Mouse (Mus musculus): ENCODE measurements around the gene Gm45717. TPM values are rescaled to one million over a fixed set of nuclear protein-coding genes. Genes with fewer than 3 reads are reported as not detected.

Gene Gm45717
- total and polyA plus RNA-seq, 3 experiments: not detected

- no peaks in the 10 kb centered on the region for H3K36me3 ChIP-seq (replicated peaks)
- TF ChIP-seq POLR2AphosphoS5 (IDR thresholded peaks at IDR 0.05; ENCODE audit: insufficient replicate concordance, low read depth, low read length) (no peak), TAL1 (conservative IDR thresholded peaks at IDR 0.05; ENCODE audit: low read depth, low read length) (no peak), CTCF (IDR thresholded peaks at IDR 0.05; ENCODE audit: low read depth, low read length) (no peak), GATA1 (IDR thresholded peaks at IDR 0.05; ENCODE audit: borderline replicate concordance, low read length) (no peak), GATA2 (IDR thresholded peaks at IDR 0.05; ENCODE audit: borderline replicate concordance, low read depth, low read length) (no peak)
- ATAC-seq (ENCODE audit: extremely low read depth, insufficient number of reproducible peaks, low FRiP score, poor library complexity, severe bottlenecking) (no peak), DNase-seq (ENCODE audit: low spot score) (no peak)
- H3K9me3 ChIP-seq (replicated peaks): peaks cover 10% of the 10 kb centered on the region
- peaks cover 46% of the 10 kb centered on the region for H3K4me1 ChIP-seq (ENCODE audit: insufficient read depth, low read depth, low read length)
- H3K27me3 ChIP-seq (ENCODE audit: insufficient read depth, low read length): peaks cover 46% of the 10 kb centered on the region
- H3K4me3 ChIP-seq (ENCODE audit: low read depth, low read length): no peak overlapping the region
These were observed 33.2 kb downstream of the Gm45717 start for GRCm38 (mm10) chr7:140922398-140923069.

- Histone ChIP-seq H3K27me3 (ENCODE audit: insufficient read depth, low read length) (peaks cover 44% of the 10 kb centered on the region), H3K4me1 (ENCODE audit: insufficient read depth, low read depth, low read length) (peaks cover 52% of the 10 kb centered on the region), H3K9me3 (replicated peaks) (peaks cover 10% of the 10 kb centered on the region), H3K36me3 (replicated peaks) (no peaks in the 10 kb centered on the region), H3K4me3 (ENCODE audit: low read depth, low read length) (peak overlapping the region; percentile 51; the same call in 1 of the 2 replicates)
- ATAC-seq (ENCODE audit: extremely low read depth, insufficient number of reproducible peaks, low FRiP score, poor library complexity, severe bottlenecking): no peak
- TF ChIP-seq CTCF (IDR thresholded peaks at IDR 0.05; ENCODE audit: low read depth, low read length): no peak
- TF ChIP-seq POLR2AphosphoS5 (IDR thresholded peaks at IDR 0.05; ENCODE audit: insufficient replicate concordance, low read depth, low read length): no peak
- no peak for TF ChIP-seq TAL1 (conservative IDR thresholded peaks at IDR 0.05; ENCODE audit: low read depth, low read length)
- TF ChIP-seq GATA2 (IDR thresholded peaks at IDR 0.05; ENCODE audit: borderline replicate concordance, low read depth, low read length): no peak
- no peak for TF ChIP-seq GATA1 (IDR thresholded peaks at IDR 0.05; ENCODE audit: borderline replicate concordance, low read length)
- DNase-seq (ENCODE audit: low spot score): no peak
These were observed 34.3 kb downstream of the Gm45717 start for GRCm38 (mm10) chr7:140921225-140921975.

- peaks cover 52% of the 10 kb centered on the region for H3K4me1 ChIP-seq (ENCODE audit: insufficient read depth, low read depth, low read length)
- H3K36me3 ChIP-seq (replicated peaks): no peaks in the 10 kb centered on the region
- no peak for ATAC-seq (ENCODE audit: extremely low read depth, insufficient number of reproducible peaks, low FRiP score, poor library complexity, severe bottlenecking)
- H3K27me3 ChIP-seq (ENCODE audit: insufficient read depth, low read length): peaks cover 38% of the 10 kb centered on the region
- DNase-seq (ENCODE audit: low spot score): no peak
- TF ChIP-seq GATA1 (IDR thresholded peaks at IDR 0.05; ENCODE audit: borderline replicate concordance, low read length) (no peak), GATA2 (IDR thresholded peaks at IDR 0.05; ENCODE audit: borderline replicate concordance, low read depth, low read length) (no peak), POLR2AphosphoS5 (IDR thresholded peaks at IDR 0.05; ENCODE audit: insufficient replicate concordance, low read depth, low read length) (no peak), CTCF (IDR thresholded peaks at IDR 0.05; ENCODE audit: low read depth, low read length) (no peak), TAL1 (conservative IDR thresholded peaks at IDR 0.05; ENCODE audit: low read depth, low read length) (no peak)
- H3K4me3 ChIP-seq (ENCODE audit: low read depth, low read length): peak within 1 kb of the TSS; percentile 51; the same call in 1 of the 2 replicates
- peaks cover 10% of the 10 kb centered on the region for H3K9me3 ChIP-seq (replicated peaks)
These were observed 35.2 kb downstream of the Gm45717 start, which contains the start of gene Nlrp6 for GRCm38 (mm10) chr7:140920418-140921029. Nlrp6 (plus strand) TSS chr7:140920902.

- no peak overlapping the region for H3K4me3 ChIP-seq (ENCODE audit: low read depth, low read length)
- peaks cover 10% of the 10 kb centered on the region for H3K9me3 ChIP-seq (replicated peaks)
- no peaks in the 10 kb centered on the region for H3K36me3 ChIP-seq (replicated peaks)
- peaks cover 34% of the 10 kb centered on the region for H3K27me3 ChIP-seq (ENCODE audit: insufficient read depth, low read length)
- peaks cover 52% of the 10 kb centered on the region for H3K4me1 ChIP-seq (ENCODE audit: insufficient read depth, low read depth, low read length)
- ATAC-seq (ENCODE audit: extremely low read depth, insufficient number of reproducible peaks, low FRiP score, poor library complexity, severe bottlenecking) (0 out of 2 replicates have a peak, but pooled peaks have one; percentile 12), DNase-seq (ENCODE audit: low spot score) (no peak)
- TF ChIP-seq GATA2 (IDR thresholded peaks at IDR 0.05; ENCODE audit: borderline replicate concordance, low read depth, low read length): no peak
- TF ChIP-seq TAL1 (conservative IDR thresholded peaks at IDR 0.05; ENCODE audit: low read depth, low read length): peak; percentile 62
- no peak for TF ChIP-seq CTCF (IDR thresholded peaks at IDR 0.05; ENCODE audit: low read depth, low read length)
- no peak for TF ChIP-seq GATA1 (IDR thresholded peaks at IDR 0.05; ENCODE audit: borderline replicate concordance, low read length)
- TF ChIP-seq POLR2AphosphoS5 (IDR thresholded peaks at IDR 0.05; ENCODE audit: insufficient replicate concordance, low read depth, low read length): no peak
These were observed 35.8 kb downstream of the Gm45717 start for GRCm38 (mm10) chr7:140919911-140920310.

GRCm38 (mm10) chr7:140914031-140914690 is 41.6 kb downstream of the Gm45717 start:
- Histone ChIP-seq H3K9me3 (replicated peaks) (no peaks in the 10 kb centered on the region), H3K27me3 (ENCODE audit: insufficient read depth, low read length) (peaks cover 6% of the 10 kb centered on the region; the same call in 1 of the 2 replicates), H3K36me3 (replicated peaks) (no peaks in the 10 kb centered on the region), H3K4me3 (ENCODE audit: low read depth, low read length) (no peak overlapping the region), H3K4me1 (ENCODE audit: insufficient read depth, low read depth, low read length) (peaks cover 39% of the 10 kb centered on the region)
- no peak for TF ChIP-seq CTCF (IDR thresholded peaks at IDR 0.05; ENCODE audit: low read depth, low read length)
- TF ChIP-seq GATA2 (IDR thresholded peaks at IDR 0.05; ENCODE audit: borderline replicate concordance, low read depth, low read length): no peak
- no peak for TF ChIP-seq GATA1 (IDR thresholded peaks at IDR 0.05; ENCODE audit: borderline replicate concordance, low read length)
- TF ChIP-seq POLR2AphosphoS5 (IDR thresholded peaks at IDR 0.05; ENCODE audit: insufficient replicate concordance, low read depth, low read length): no peak
- TF ChIP-seq TAL1 (conservative IDR thresholded peaks at IDR 0.05; ENCODE audit: low read depth, low read length): no peak
- no peak for ATAC-seq (ENCODE audit: extremely low read depth, insufficient number of reproducible peaks, low FRiP score, poor library complexity, severe bottlenecking)
- no peak for DNase-seq (ENCODE audit: low spot score)
